Mouse (Mus musculus) spleen, postnatal 14 days (tissue): ENCODE measurements around the gene Rac2.

Experiments used
- DNase-seq, 2 experiments: peaks; one replicate each; pipeline ENCODE4 v3.0.0; 2021 to 2022; ENCODE audit warnings: low spot score in 2 of 2

The Rac2 gene

GRCm38 (mm10) chr15:78547415-78548335, 24.9 kb downstream of the Rac2 start:
- DNase-seq: no peak

GRCm38 (mm10) chr15:78546060-78546459, 26.5 kb downstream of the Rac2 start:
- DNase-seq: no peak

- no peak for DNase-seq
These were observed 28.0 kb downstream of the Rac2 start, which contains the start of gene Sstr3 for GRCm38 (mm10) chr15:78544561-78545001. Sstr3 (minus strand) TSS chr15:78544685.

GRCm38 (mm10) chr15:78544041-78544440, 28.5 kb downstream of the Rac2 start:
- DNase-seq: no peak

- DNase-seq: no peak
These were observed 29.7 kb downstream of the Rac2 start for GRCm38 (mm10) chr15:78542767-78543303.

- DNase-seq: no peak
These were observed 30.4 kb downstream of the Rac2 start for GRCm38 (mm10) chr15:78542098-78542766.

- no peak for DNase-seq
These were observed 31.0 kb downstream of the Rac2 start for GRCm38 (mm10) chr15:78541606-78542005.

- DNase-seq: no peak
These were observed 31.5 kb downstream of the Rac2 start for GRCm38 (mm10) chr15:78541036-78541435.

- no peak for DNase-seq
These were observed 36.7 kb downstream of the Rac2 start for GRCm38 (mm10) chr15:78535723-78536421.

- DNase-seq: no peak
These were observed 39.2 kb downstream of the Rac2 start for GRCm38 (mm10) chr15:78533346-78533835.

- no peak for DNase-seq
These were observed 39.8 kb downstream of the Rac2 start for GRCm38 (mm10) chr15:78532566-78533345.

GRCm38 (mm10) chr15:78531901-78532469, 40.6 kb downstream of the Rac2 start:
- DNase-seq: peak; percentile 82 to 90

GRCm38 (mm10) chr15:78531451-78531720, 41.2 kb downstream of the Rac2 start:
- DNase-seq: no peak

- DNase-seq: no peak
These were observed 41.7 kb downstream of the Rac2 start, which contains the start of gene C1qtnf6 for GRCm38 (mm10) chr15:78530671-78531450. C1qtnf6 (minus strand) TSS chr15:78531416.

GRCm38 (mm10) chr15:78530141-78530540, 42.4 kb downstream of the Rac2 start:
- no peak for DNase-seq

GRCm38 (mm10) chr15:78529428-78529990, 43.1 kb downstream of the Rac2 start:
- no peak for DNase-seq

- no peak for DNase-seq
These were observed 43.7 kb downstream of the Rac2 start for GRCm38 (mm10) chr15:78528726-78529411.

GRCm38 (mm10) chr15:78527973-78528372, 44.6 kb downstream of the Rac2 start:
- DNase-seq: no peak

GRCm38 (mm10) chr15:78524163-78524562, 48.4 kb downstream of the Rac2 start:
- DNase-seq: no peak
